Mouse (Mus musculus) forebrain, embryonic 14.5 days (tissue): ENCODE results near the gene Med12l. TPM values are rescaled to one million over a fixed set of nuclear protein-coding genes. Genes with fewer than 3 reads are reported as not detected.

ENCODE experiments used
- ATAC-seq: fragments of 200-750 bp; cut with Nextera tagmentation; 2 replicates; pipeline ENCODE4 v1.8.0; 2017; ENCODE audit warnings: mild to moderate bottlenecking, moderate library complexity
- DNase-seq: peaks from one replicate; pipeline ENCODE4 v3.0.0-alpha.2; 2015; ENCODE audit warnings: low spot score
- H3K27ac ChIP-seq: fragments of 300-500 bp; sonication (generic); 2 replicates; pipeline ENCODE4 v1.5.1; 2014; ENCODE audit warnings: low read depth, mild to moderate bottlenecking, control low read depth, low read length, moderate library complexity
- H3K27me3 ChIP-seq: fragments of 300-500 bp; sonication (generic); replicated peaks from 2 replicates; pipeline ENCODE4 v1.6.1; 2014; ENCODE audit warnings: low read length, control low read depth, mixed read lengths; ENCODE audit not compliant: control insufficient read depth, insufficient read depth
- H3K36me3 ChIP-seq: fragments of 300-500 bp; sonication (generic); 2 replicates; pipeline ENCODE4 v1.6.1; 2014; ENCODE audit warnings: low read length, control low read depth; ENCODE audit not compliant: control insufficient read depth, insufficient read depth
- H3K4me1 ChIP-seq: fragments of 300-500 bp; sonication (generic); 2 replicates; pipeline ENCODE4 v1.6.1; 2014; ENCODE audit warnings: antibody characterized with exemption, low read length, control low read depth; ENCODE audit not compliant: control insufficient read depth, insufficient read depth
- H3K4me2 ChIP-seq: fragments of 300-500 bp; sonication (generic); 2 replicates; pipeline ENCODE4 v1.6.1; 2014; ENCODE audit warnings: mild to moderate bottlenecking, control low read depth, low read length
- H3K4me3 ChIP-seq: fragments of 300-500 bp; sonication (generic); 2 replicates; pipeline ENCODE4 v1.5.1; 2014; ENCODE audit warnings: low read depth, low read length, control low read depth
- H3K9ac ChIP-seq: fragments of 300-500 bp; sonication (generic); 2 replicates; pipeline ENCODE4 v1.6.1; 2014; ENCODE audit warnings: mild to moderate bottlenecking, low read length, control low read depth, moderate library complexity
- H3K9me3 ChIP-seq: fragments of 300-500 bp; sonication (generic); replicated peaks from 2 replicates; pipeline ENCODE4 v1.6.1; 2016; ENCODE audit warnings: low read length, control low read depth, mixed read lengths; ENCODE audit not compliant: control insufficient read depth
- WGBS: fragments of 180-500 bp; shearing (Covaris S2); extraction: QIAGEN DNeasy Blood & Tissue Kit; methylation state at CpG from one replicate; pipeline ENCODE4 v1.1.7; 2014; 5-methylcytosine and 5-hydroxymethylcytosine counted together
- polyA plus RNA-seq: library from polyadenylated mRNA; unstranded; fragments of >200 nt; fragmentation: Nextera tagmentation; extraction: Ambion mirVana; gene quantifications from 2 replicates; pipeline ENCODE4 v1.2.1, GENCODE M21; 2014

Med12l gene
- polyA plus RNA-seq, 1 experiment from 2014 or later = 2.3 TPM

DNA sequence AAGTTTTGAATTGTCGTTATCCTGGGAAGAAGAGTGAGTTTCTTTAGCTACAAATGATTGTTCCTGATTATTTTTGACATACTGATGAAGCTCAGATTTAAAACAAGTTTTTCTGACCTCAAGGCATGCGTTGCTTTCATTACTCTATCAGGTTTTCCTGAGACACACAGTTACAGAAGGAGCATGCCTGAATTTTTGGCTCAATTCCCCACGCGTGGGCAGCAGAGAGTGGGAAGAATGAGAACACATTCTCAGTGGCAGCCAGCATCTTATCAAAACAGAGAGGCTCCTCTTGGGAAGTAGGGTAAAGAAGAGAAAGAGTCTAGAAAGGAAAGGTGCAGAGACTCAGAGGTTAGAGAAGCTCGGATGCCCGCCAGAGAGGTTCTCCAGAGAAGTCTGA lies 237.8 kb downstream of the Med12l start:
- no peaks in the 10 kb centered on the region for H3K4me1 ChIP-seq
- H3K27me3 ChIP-seq = no peaks in the 10 kb centered on the region
- H3K9me3 ChIP-seq = no peaks in the 10 kb centered on the region
- DNase-seq = no peak
- H3K36me3 ChIP-seq = no peaks in the 10 kb centered on the region
- H3K4me2 ChIP-seq = no peak overlapping the region
- no peak overlapping the region for H3K27ac ChIP-seq
- no peak overlapping the region for H3K9ac ChIP-seq
- no peak for ATAC-seq
- no peak overlapping the region for H3K4me3 ChIP-seq
- WGBS = 79% methylated on average over 6 of the region's 6 CpGs

DNA sequence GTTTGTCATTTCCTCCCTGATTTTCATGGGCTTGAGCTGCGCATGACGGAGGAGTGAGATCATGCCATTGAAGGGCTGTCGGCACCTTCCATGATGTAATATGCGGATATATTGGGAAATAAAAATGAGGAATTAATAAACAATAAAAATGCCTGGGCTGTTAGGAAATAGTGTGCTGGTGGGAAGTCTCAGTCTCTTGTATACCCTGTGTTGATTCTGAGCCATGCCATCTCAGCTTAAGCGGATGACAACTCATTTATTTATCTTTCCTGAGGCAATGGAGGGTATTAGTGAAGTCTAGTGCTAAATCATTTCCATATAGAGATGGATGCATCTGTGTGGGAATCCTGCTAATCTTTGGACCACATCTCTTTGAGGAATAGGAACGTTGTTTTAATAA lies 242.4 kb downstream of the Med12l start:
- Histone ChIP-seq H3K9me3 (no peaks in the 10 kb centered on the region), H3K4me2 (no peak overlapping the region), H3K27me3 (no peaks in the 10 kb centered on the region), H3K36me3 (no peaks in the 10 kb centered on the region), H3K4me1 (peaks cover 5% of the 10 kb centered on the region; the same call in 1 of the 2 replicates), H3K27ac (no peak overlapping the region), H3K9ac (no peak overlapping the region), H3K4me3 (no peak overlapping the region)
- WGBS = 90% methylated on average over 6 of the region's 6 CpGs
- ATAC-seq (no peak), DNase-seq (no peak)

DNA sequence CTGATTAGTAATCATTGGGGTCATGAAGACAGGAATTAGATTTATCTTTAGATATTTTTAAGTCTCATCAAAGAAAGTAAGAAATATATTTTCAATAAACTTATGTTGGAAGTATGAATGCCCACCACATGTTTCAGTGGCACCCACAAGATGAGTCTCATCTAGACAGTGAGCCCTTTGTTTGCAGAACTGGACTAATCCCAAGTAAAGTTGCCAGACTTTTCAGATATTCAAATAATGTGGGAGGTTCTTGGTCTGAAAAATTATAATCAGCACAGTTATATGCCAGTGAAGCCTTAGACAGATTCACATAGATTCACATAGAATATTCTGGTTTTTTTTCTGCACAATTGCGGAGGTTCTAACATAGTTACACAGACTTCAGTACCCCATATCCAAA lies 244.8 kb downstream of the Med12l start:
- peaks cover 5% of the 10 kb centered on the region; the same call in 1 of the 2 replicates for H3K4me1 ChIP-seq

DNA sequence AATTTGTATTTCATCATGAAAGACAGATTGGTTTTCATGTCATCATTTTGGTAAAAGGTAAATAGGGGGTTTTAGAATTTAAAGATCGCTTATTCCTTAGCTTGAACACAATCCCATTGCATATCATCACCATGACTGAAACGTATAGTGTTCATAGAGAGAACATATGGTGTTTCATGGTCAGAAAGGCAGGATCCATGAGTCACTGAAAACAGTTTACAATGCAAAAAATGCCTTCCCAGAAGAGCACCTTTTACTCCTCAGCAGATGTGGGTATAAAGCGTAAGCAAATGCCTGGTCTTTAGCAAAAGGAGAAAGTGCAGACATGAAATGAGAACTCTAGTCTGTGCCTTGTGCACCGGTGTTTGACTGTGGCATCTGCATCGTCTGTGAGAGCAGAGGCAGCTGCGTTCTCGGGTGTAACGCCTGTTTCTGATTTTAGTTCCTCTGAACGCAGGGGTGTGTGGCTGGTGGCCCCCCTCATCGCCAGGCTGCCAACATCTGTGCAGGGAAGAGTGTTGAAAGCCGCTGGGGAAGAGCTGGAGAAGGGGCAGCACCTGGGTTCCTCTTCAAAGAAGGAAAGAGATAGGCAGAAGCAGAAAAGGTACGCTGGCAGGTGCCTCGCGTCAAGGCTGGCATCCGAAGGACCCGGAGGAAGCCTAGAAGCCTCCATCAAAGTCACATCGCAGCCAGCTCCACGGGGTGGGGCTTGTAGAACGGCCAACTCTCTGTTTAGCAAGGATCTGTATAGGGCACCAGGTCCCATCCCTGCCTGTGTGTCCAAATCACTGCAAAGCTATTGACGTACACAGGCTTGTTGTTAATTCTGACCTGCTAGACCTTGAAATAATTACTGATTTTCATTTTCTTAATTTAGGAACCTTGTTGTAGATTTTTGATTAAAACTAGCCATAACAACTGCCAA lies 252.4 kb downstream of the Med12l start:
- 92% methylated on average over 20 of the region's 20 CpGs for WGBS
- DNase-seq (no peak), ATAC-seq (no peak)
- Histone ChIP-seq H3K9me3 (no peaks in the 10 kb centered on the region), H3K4me3 (no peak overlapping the region), H3K9ac (no peak overlapping the region), H3K4me2 (no peak overlapping the region), H3K36me3 (no peaks in the 10 kb centered on the region), H3K27me3 (no peaks in the 10 kb centered on the region), H3K27ac (no peak overlapping the region), H3K4me1 (peaks cover 9% of the 10 kb centered on the region)

More for the DNA sequence above, 244.8 kb downstream of the Med12l start:
- Histone ChIP-seq H3K4me3 (no peak overlapping the region), H3K9me3 (no peaks in the 10 kb centered on the region), H3K4me2 (no peak overlapping the region), H3K9ac (no peak overlapping the region), H3K27me3 (no peaks in the 10 kb centered on the region), H3K36me3 (no peaks in the 10 kb centered on the region), H3K27ac (no peak overlapping the region)
- no peak for ATAC-seq
- DNase-seq = no peak
- 93% methylated on average over 1 of the region's 1 CpGs for WGBS

DNA sequence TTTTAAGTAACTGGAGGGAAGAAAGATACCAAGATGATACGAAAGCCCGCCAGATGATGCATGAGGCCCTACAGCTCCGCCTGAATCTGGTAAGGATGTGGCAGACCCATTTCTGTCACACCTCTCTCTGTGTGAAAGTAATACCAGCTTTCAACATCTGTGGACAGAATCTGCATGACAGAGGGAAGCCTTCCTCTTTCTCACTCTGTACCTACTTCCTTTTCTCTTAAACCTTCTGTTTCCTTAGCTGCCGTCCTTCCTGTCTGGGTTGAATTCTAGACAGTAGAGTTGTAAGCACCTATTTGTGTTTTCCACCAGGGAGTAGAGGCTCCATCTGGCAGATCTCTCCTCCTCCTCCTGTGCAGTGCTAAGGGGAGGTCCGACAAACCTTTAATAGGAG lies 255.1 kb downstream of the Med12l start:
- DNase-seq (no peak), ATAC-seq (no peak)
- Histone ChIP-seq H3K4me3 (no peak overlapping the region), H3K9me3 (no peaks in the 10 kb centered on the region), H3K4me2 (no peak overlapping the region), H3K36me3 (no peaks in the 10 kb centered on the region; the same call in 1 of the 2 replicates), H3K27me3 (no peaks in the 10 kb centered on the region), H3K27ac (no peak overlapping the region), H3K4me1 (peaks cover 10% of the 10 kb centered on the region), H3K9ac (no peak overlapping the region)
- 68% methylated on average over 5 of the region's 5 CpGs for WGBS

DNA sequence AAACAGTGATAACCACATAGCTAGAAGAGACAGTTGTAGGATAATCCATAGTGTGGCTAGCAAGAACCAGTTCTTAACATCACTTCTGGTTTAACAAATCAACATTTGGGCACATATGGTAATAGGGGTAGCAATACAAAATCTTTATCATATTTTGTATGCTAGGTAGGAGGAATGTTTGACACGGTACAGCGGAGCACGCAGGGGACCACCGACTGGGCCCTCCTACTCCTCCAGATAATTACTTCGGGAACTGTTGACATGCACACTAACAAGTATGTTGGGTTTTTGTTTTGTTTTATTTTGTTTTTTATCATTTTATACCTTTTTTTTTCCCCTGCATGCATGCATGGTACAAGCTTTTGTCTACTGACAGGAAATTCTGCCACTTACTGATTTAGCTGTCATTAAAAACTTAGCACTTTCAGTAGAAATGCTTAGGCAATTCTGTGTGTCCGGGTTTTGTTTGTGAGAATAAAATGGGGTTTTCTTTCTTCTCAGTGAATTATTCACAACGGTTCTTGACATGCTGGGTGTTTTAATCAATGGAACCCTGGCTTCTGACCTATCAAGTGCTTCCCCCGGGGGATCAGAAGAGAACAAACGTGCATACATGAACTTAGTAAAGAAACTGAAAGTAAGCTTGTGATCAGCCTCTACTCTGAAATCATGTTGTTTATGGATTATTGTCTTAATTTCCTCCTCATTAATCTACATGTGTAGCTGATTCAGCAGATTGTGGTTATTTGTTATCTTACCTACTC lies 256.3 kb downstream of the Med12l start:
- Histone ChIP-seq H3K9me3 (no peaks in the 10 kb centered on the region), H3K36me3 (no peaks in the 10 kb centered on the region; the same call in 1 of the 2 replicates), H3K27ac (no peak overlapping the region), H3K9ac (no peak overlapping the region), H3K4me2 (no peak overlapping the region), H3K4me3 (no peak overlapping the region), H3K4me1 (peaks cover 10% of the 10 kb centered on the region), H3K27me3 (no peaks in the 10 kb centered on the region)
- DNase-seq (peak; percentile 12), ATAC-seq (no peak)
- WGBS = 11% methylated on average over 9 of the region's 9 CpGs

DNA sequence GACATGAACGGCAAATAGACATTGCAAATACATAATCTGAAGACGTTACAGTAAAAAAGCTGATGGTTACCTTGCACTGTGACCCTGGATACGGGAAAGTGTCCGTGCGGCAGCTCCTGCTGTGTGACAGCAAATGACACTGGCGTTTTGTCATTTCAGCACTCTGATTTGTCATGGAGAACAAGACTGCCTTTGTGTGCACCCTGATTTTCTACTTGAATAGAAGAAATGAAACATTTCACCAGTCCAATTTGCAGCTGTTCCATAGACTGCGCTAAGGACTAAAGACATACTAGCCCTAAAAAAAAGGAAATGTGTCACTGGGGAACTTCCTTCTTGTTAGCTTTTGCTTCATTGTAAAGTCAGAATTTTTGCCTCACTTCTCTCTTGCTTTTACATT lies 257.1 kb downstream of the Med12l start, which contains the start of gene P2ry12:
P2ry12 (minus strand) TSS at position 168 of the 400 bp plus-strand sequence.
- WGBS = 3% methylated on average over 7 of the region's 7 CpGs
- Histone ChIP-seq H3K9me3 (no peaks in the 10 kb centered on the region), H3K4me1 (peaks cover 10% of the 10 kb centered on the region), H3K4me2 (0 out of 2 replicates have a peak within 1 kb of the TSS, but pooled peaks have one; percentile 23), H3K27ac (no peak within 1 kb of the TSS), H3K27me3 (no peaks in the 10 kb centered on the region), H3K36me3 (no peaks in the 10 kb centered on the region; the same call in 1 of the 2 replicates), H3K9ac (no peak within 1 kb of the TSS), H3K4me3 (no peak within 1 kb of the TSS)
- ATAC-seq = peak; percentile 33; the same call in 1 of the 2 replicates
- DNase-seq = peak; percentile 53

DNA sequence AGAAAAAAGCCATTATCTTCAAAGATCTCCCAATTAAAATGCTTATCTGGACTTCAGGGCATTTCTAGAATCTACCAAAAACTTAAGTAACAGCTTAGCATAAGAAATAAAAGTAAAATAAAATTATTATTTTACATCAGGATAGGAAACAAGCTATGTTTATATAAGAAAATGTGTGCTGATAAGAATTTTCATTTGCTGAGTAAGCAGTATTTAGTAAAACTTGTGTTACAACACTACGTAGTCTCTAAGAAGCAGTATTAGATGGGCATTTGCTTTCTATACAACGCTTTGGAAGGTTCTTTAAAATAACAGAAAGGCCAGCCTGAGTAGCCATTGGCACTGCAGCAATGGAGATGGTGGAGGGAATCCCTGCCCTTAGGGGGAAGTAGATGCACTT lies 257.8 kb downstream of the Med12l start:
- Histone ChIP-seq H3K36me3 (no peaks in the 10 kb centered on the region; the same call in 1 of the 2 replicates), H3K27me3 (no peaks in the 10 kb centered on the region), H3K27ac (no peak overlapping the region), H3K4me1 (peaks cover 10% of the 10 kb centered on the region), H3K4me3 (no peak overlapping the region), H3K4me2 (no peak overlapping the region), H3K9me3 (no peaks in the 10 kb centered on the region), H3K9ac (no peak overlapping the region)
- ATAC-seq = no peak
- no peak for DNase-seq
- WGBS = 92% methylated on average over 2 of the region's 2 CpGs
